Mouse (Mus musculus): ENCODE measurements around the gene Kcnk5. TPM values are rescaled to one million over a fixed set of nuclear protein-coding genes. Genes with fewer than 3 reads are reported as not detected.

Gene Kcnk5
- polyA plus RNA-seq, 1 experiment from 2014 or later, result 1.2 TPM

DNA sequence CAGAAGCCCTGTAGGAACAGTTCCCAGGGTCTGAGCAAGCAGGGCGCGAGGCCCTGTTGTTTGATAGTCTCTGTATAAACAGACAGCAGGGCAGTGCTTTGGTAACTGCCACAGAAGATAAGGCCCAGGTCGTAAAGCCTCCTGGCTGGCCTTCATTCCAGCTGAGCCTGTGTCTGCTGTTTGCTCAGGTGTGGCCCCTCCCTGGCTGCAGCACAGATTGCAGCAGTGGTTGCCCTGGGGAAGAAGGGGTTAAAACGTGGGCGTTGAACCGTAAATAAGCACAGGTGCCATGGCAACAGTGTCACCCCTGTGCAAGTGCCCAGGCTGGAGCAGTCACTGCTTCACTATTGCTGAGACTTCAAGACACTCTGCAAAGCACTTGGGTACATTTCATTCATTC, 26.8 kb upstream of the Kcnk5 start:
- DNase-seq (ENCODE audit: low spot score), result no peak
- 22% methylated on average over 6 of the region's 6 CpGs for WGBS
- Histone ChIP-seq H3K27ac (no peak overlapping the region), H3K9ac (no peak overlapping the region), H3K27me3 (ENCODE audit: control insufficient read depth, insufficient read depth, low read length) (no peaks in the 10 kb centered on the region), H3K4me2 (replicated peaks) (no peak overlapping the region), H3K4me3 (replicated peaks; ENCODE audit: low read length) (no peak overlapping the region), H3K4me1 (replicated peaks; ENCODE audit: control insufficient read depth, insufficient read depth, low read length) (no peaks in the 10 kb centered on the region), H3K9me3 (ENCODE audit: control insufficient read depth, low read length) (no peaks in the 10 kb centered on the region), H3K36me3 (replicated peaks; ENCODE audit: control insufficient read depth, insufficient read depth) (no peaks in the 10 kb centered on the region)
- no peak for ATAC-seq (ENCODE audit: low FRiP score)

GRCm38 (mm10) chr14:20205747-20206146, 24.1 kb upstream of the Kcnk5 start:
- ATAC-seq (ENCODE audit: low FRiP score), result no peak
- 93% methylated on average over 4 of the region's 4 CpGs for WGBS
- H3K4me3 ChIP-seq (replicated peaks; ENCODE audit: low read length), result no peak overlapping the region
- H3K4me2 ChIP-seq (replicated peaks), result no peak overlapping the region
- H3K27me3 ChIP-seq (ENCODE audit: control insufficient read depth, insufficient read depth, low read length), result no peaks in the 10 kb centered on the region
- no peak overlapping the region for H3K9ac ChIP-seq
- no peaks in the 10 kb centered on the region for H3K36me3 ChIP-seq (replicated peaks; ENCODE audit: control insufficient read depth, insufficient read depth)
- no peak for DNase-seq (ENCODE audit: low spot score)
- H3K4me1 ChIP-seq (replicated peaks; ENCODE audit: control insufficient read depth, insufficient read depth, low read length), result no peaks in the 10 kb centered on the region
- H3K9me3 ChIP-seq (ENCODE audit: control insufficient read depth, low read length), result no peaks in the 10 kb centered on the region
- no peak overlapping the region for H3K27ac ChIP-seq

DNA sequence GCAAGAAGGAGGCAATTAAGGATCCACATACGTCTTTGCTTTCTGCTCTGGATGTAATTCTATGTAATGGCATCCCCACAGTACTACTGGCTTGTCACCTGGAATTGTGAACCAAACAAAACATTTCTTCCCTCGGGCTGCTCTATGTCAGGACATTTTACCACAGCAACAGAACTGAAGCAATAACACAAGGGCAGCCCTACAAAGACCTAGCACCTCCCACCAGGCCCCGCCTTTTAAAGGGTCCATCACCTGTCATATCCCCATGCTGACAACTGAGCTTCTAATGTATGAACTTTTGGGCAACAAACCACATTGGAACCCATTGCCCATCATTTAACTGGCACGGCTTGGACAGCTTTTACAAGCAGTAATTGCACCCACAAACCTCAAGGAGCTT, 21.7 kb upstream of the Kcnk5 start:
- no peak for ATAC-seq (ENCODE audit: low FRiP score)
- no peaks in the 10 kb centered on the region for H3K4me1 ChIP-seq (replicated peaks; ENCODE audit: control insufficient read depth, insufficient read depth, low read length)

GRCm38 (mm10) chr14:20202655-20203181, 21.1 kb upstream of the Kcnk5 start:
- no peak for DNase-seq (ENCODE audit: low spot score)
- Histone ChIP-seq H3K36me3 (replicated peaks; ENCODE audit: control insufficient read depth, insufficient read depth) (no peaks in the 10 kb centered on the region), H3K27ac (no peak overlapping the region), H3K9me3 (ENCODE audit: control insufficient read depth, low read length) (no peaks in the 10 kb centered on the region), H3K27me3 (ENCODE audit: control insufficient read depth, insufficient read depth, low read length) (no peaks in the 10 kb centered on the region), H3K4me3 (replicated peaks; ENCODE audit: low read length) (no peak overlapping the region), H3K4me2 (replicated peaks) (no peak overlapping the region), H3K9ac (no peak overlapping the region), H3K4me1 (replicated peaks; ENCODE audit: control insufficient read depth, insufficient read depth, low read length) (no peaks in the 10 kb centered on the region)
- no peak for ATAC-seq (ENCODE audit: low FRiP score)
- 96% methylated on average over 5 of the region's 5 CpGs for WGBS

More for the DNA sequence above, 21.7 kb upstream of the Kcnk5 start:
- H3K4me3 ChIP-seq (replicated peaks; ENCODE audit: low read length), result no peak overlapping the region
- no peaks in the 10 kb centered on the region for H3K36me3 ChIP-seq (replicated peaks; ENCODE audit: control insufficient read depth, insufficient read depth)
- H3K4me2 ChIP-seq (replicated peaks), result no peak overlapping the region
- H3K27ac ChIP-seq, result no peak overlapping the region
- DNase-seq (ENCODE audit: low spot score), result no peak
- WGBS, result 62% methylated on average over 4 of the region's 4 CpGs
- no peaks in the 10 kb centered on the region for H3K9me3 ChIP-seq (ENCODE audit: control insufficient read depth, low read length)
- no peaks in the 10 kb centered on the region for H3K27me3 ChIP-seq (ENCODE audit: control insufficient read depth, insufficient read depth, low read length)
- no peak overlapping the region for H3K9ac ChIP-seq

- no peak overlapping the region for H3K27ac ChIP-seq
- no peaks in the 10 kb centered on the region for H3K36me3 ChIP-seq (replicated peaks; ENCODE audit: control insufficient read depth, insufficient read depth)
- no peaks in the 10 kb centered on the region for H3K27me3 ChIP-seq (ENCODE audit: control insufficient read depth, insufficient read depth, low read length)
- DNase-seq (ENCODE audit: low spot score) (no peak), ATAC-seq (ENCODE audit: low FRiP score) (no peak)
- H3K9me3 ChIP-seq (ENCODE audit: control insufficient read depth, low read length), result no peaks in the 10 kb centered on the region
- no peak overlapping the region for H3K4me3 ChIP-seq (replicated peaks; ENCODE audit: low read length)
- no peak overlapping the region for H3K4me2 ChIP-seq (replicated peaks)
- no peaks in the 10 kb centered on the region for H3K4me1 ChIP-seq (replicated peaks; ENCODE audit: control insufficient read depth, insufficient read depth, low read length)
- 56% methylated on average over 8 of the region's 8 CpGs for WGBS
- no peak overlapping the region for H3K9ac ChIP-seq
Measured at GRCm38 (mm10) chr14:20201066-20201683, 19.6 kb upstream of the Kcnk5 start.

- H3K27me3 ChIP-seq (ENCODE audit: control insufficient read depth, insufficient read depth, low read length), result no peaks in the 10 kb centered on the region
- H3K36me3 ChIP-seq (replicated peaks; ENCODE audit: control insufficient read depth, insufficient read depth), result no peaks in the 10 kb centered on the region
- no peak overlapping the region for H3K4me2 ChIP-seq (replicated peaks)
- no peak overlapping the region for H3K9ac ChIP-seq
- H3K4me1 ChIP-seq (replicated peaks; ENCODE audit: control insufficient read depth, insufficient read depth, low read length), result no peaks in the 10 kb centered on the region
- H3K9me3 ChIP-seq (ENCODE audit: control insufficient read depth, low read length), result no peaks in the 10 kb centered on the region
- no peak overlapping the region for H3K27ac ChIP-seq
- WGBS, result 83% methylated on average over 4 of the region's 4 CpGs
- no peak overlapping the region for H3K4me3 ChIP-seq (replicated peaks; ENCODE audit: low read length)
- no peak for ATAC-seq (ENCODE audit: low FRiP score)
- DNase-seq (ENCODE audit: low spot score), result no peak
Measured at GRCm38 (mm10) chr14:20193103-20193715, 11.6 kb upstream of the Kcnk5 start.

- ATAC-seq (ENCODE audit: low FRiP score) (no peak), DNase-seq (ENCODE audit: low spot score) (no peak)
- Histone ChIP-seq H3K36me3 (replicated peaks; ENCODE audit: control insufficient read depth, insufficient read depth) (no peaks in the 10 kb centered on the region), H3K27me3 (ENCODE audit: control insufficient read depth, insufficient read depth, low read length) (no peaks in the 10 kb centered on the region), H3K4me1 (replicated peaks; ENCODE audit: control insufficient read depth, insufficient read depth, low read length) (no peaks in the 10 kb centered on the region), H3K27ac (no peak overlapping the region), H3K9ac (no peak overlapping the region), H3K4me2 (replicated peaks) (no peak overlapping the region), H3K4me3 (replicated peaks; ENCODE audit: low read length) (no peak overlapping the region), H3K9me3 (ENCODE audit: control insufficient read depth, low read length) (no peaks in the 10 kb centered on the region)
- 88% methylated on average over 5 of the region's 5 CpGs for WGBS
Measured at GRCm38 (mm10) chr14:20191136-20191735, 9.6 kb upstream of the Kcnk5 start.

GRCm38 (mm10) chr14:20189751-20190150, 8.1 kb upstream of the Kcnk5 start:
- Histone ChIP-seq H3K27ac (no peak overlapping the region), H3K36me3 (replicated peaks; ENCODE audit: control insufficient read depth, insufficient read depth) (no peaks in the 10 kb centered on the region), H3K4me3 (replicated peaks; ENCODE audit: low read length) (no peak overlapping the region), H3K9me3 (ENCODE audit: control insufficient read depth, low read length) (no peaks in the 10 kb centered on the region), H3K4me1 (replicated peaks; ENCODE audit: control insufficient read depth, insufficient read depth, low read length) (no peaks in the 10 kb centered on the region), H3K27me3 (ENCODE audit: control insufficient read depth, insufficient read depth, low read length) (no peaks in the 10 kb centered on the region), H3K9ac (no peak overlapping the region), H3K4me2 (replicated peaks) (no peak overlapping the region)
- 80% methylated on average over 2 of the region's 2 CpGs for WGBS
- DNase-seq (ENCODE audit: low spot score) (no peak), ATAC-seq (ENCODE audit: low FRiP score) (no peak)

DNA sequence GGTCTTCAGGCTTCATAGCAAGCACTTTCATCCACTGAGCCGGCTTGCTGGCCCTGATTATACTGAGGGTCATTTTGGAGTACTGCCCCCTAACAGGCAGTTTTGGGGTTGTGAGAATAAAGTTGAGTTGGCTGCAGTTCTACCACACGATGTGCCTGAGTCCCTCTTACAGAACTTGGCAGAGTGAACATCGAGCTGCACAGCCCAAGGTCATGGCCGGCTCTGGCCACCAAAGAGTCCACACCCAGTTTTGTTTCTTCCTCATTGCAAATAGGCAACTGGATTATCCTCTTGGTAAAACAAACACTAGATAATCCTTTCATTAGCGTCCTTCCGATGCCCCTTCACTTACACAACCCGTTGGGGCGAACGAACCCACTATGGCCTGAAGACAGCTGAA, 3.8 kb upstream of the Kcnk5 start:
- Histone ChIP-seq H3K9me3 (ENCODE audit: control insufficient read depth, low read length) (no peaks in the 10 kb centered on the region), H3K9ac (no peak overlapping the region), H3K4me2 (replicated peaks) (no peak overlapping the region), H3K4me1 (replicated peaks; ENCODE audit: control insufficient read depth, insufficient read depth, low read length) (peaks cover 8% of the 10 kb centered on the region), H3K4me3 (replicated peaks; ENCODE audit: low read length) (no peak overlapping the region), H3K36me3 (replicated peaks; ENCODE audit: control insufficient read depth, insufficient read depth) (no peaks in the 10 kb centered on the region), H3K27ac (no peak overlapping the region), H3K27me3 (ENCODE audit: control insufficient read depth, insufficient read depth, low read length) (peaks cover 6% of the 10 kb centered on the region; the same call in 1 of the 2 replicates)
- DNase-seq (ENCODE audit: low spot score), result no peak
- ATAC-seq (ENCODE audit: low FRiP score), result no peak
- WGBS, result 86% methylated on average over 9 of the region's 9 CpGs
